Mouse (Mus musculus): ENCODE results near the gene Lrrc63.

- no peak for TF ChIP-seq CTCF (conservative IDR thresholded peaks at IDR 0.05; ENCODE audit: low read length)
- no peak for TF ChIP-seq POU5F1 (IDR thresholded peaks at IDR 0.05; ENCODE audit: borderline replicate concordance, low read length)
Measured at GRCm38 (mm10) chr14:75069356-75069979, 61.2 kb downstream of the Lrrc63 start.
